20 mouse cellular contexts compared by ENCODE assay signal in genomic region chr5:134095766-134096165, GRCm38 (mm10). TPM values are rescaled to one million over a fixed set of nuclear protein-coding genes. Genes with fewer than 3 reads are reported as not detected.
DNase-seq lines count a peak whose midpoint lies in the region; ATAC-seq and TF ChIP-seq lines count a peak whose summit lies in the region.
"Had no signal": no experiment of that assay in that cellular context is flagged by ENCODE, and none has a peak within 500 bp of the region (broad histone marks: within the 10 kb centered on the region; RNA-seq: fewer than 3 reads in every experiment).

No protein-coding gene starts in this region.

- TF ChIP-seq CTCF in gastrocnemius, adult 2 months (IDR thresholded peaks at IDR 0.05), result no peak
- no peak for TF ChIP-seq CTCF in midbrain, postnatal 0 days (IDR thresholded peaks at IDR 0.05)

- H3K36me3 ChIP-seq in midbrain, embryonic 13.5 days, result no peaks in the 10 kb centered on the region
- H3K36me3 ChIP-seq in midbrain, postnatal 0 days (ENCODE audit: insufficient read depth, low read length), result no peaks in the 10 kb centered on the region
- H3K36me3 ChIP-seq: embryonic facial prominence, embryonic 10.5 days; embryonic facial prominence, embryonic 12.5 days; forebrain, embryonic 10.5 days; forebrain, embryonic 12.5 days had no signal

- DNase-seq in gastrocnemius, adult 2 months, result peak; percentile 14
- DNase-seq in gastrocnemius, postnatal 4 days (ENCODE audit: low spot score in 2 of 2), result no peak
- no peak for DNase-seq in midbrain, postnatal 0 days (ENCODE audit: low spot score)
- peak; percentile 73 for DNase-seq in fat pad, adult 2 months (ENCODE audit: extremely low read depth, low read depth, low spot score)
- DNase-seq in layer of hippocampus, postnatal 36 days, result no peak
- no peak for DNase-seq in spleen, postnatal 10 days (ENCODE audit: low spot score in 2 of 2)
- DNase-seq: adrenal gland, adult 8-10 months; adrenal gland, postnatal 36 days; cerebellum, adult 11-12 months; cerebellum, adult 2 months; cerebellum, adult 9-10 months; cerebellum, postnatal 10 days; cerebellum, postnatal 25 days had no signal

- no peak overlapping the region for H3K4me3 ChIP-seq in gastrocnemius, adult 2 months
- no peak overlapping the region for H3K4me3 ChIP-seq in midbrain, embryonic 13.5 days (replicated peaks)
- H3K4me3 ChIP-seq in midbrain, postnatal 0 days (ENCODE audit: low read depth, low read length), result no peak overlapping the region
- H3K4me3 ChIP-seq: embryonic facial prominence, embryonic 10.5 days; embryonic facial prominence, embryonic 12.5 days; forebrain, embryonic 10.5 days; forebrain, embryonic 12.5 days had no signal

- intact Hi-C loops in gastrocnemius, adult 2 months (cut with DNase I), result no loop called here

- H3K27me3 ChIP-seq in midbrain, embryonic 13.5 days, result no peaks in the 10 kb centered on the region
- no peaks in the 10 kb centered on the region for H3K27me3 ChIP-seq in midbrain, postnatal 0 days (ENCODE audit: insufficient read depth, low read length)
- H3K27me3 ChIP-seq: embryonic facial prominence, embryonic 12.5 days; forebrain, embryonic 12.5 days had no signal

- no peak overlapping the region for H3K9ac ChIP-seq in midbrain, embryonic 13.5 days (replicated peaks)
- H3K9ac ChIP-seq in midbrain, postnatal 0 days (replicated peaks; ENCODE audit: low read length, poor library complexity, severe bottlenecking), result no peak overlapping the region
- H3K9ac ChIP-seq: embryonic facial prominence, embryonic 12.5 days; forebrain, embryonic 12.5 days had no signal

- no peak overlapping the region for H3K4me2 ChIP-seq in midbrain, embryonic 13.5 days (replicated peaks)
- H3K4me2 ChIP-seq in midbrain, postnatal 0 days (ENCODE audit: low read depth, low read length, poor library complexity, severe bottlenecking), result no peak overlapping the region
- H3K4me2 ChIP-seq: embryonic facial prominence, embryonic 12.5 days; forebrain, embryonic 12.5 days had no signal

- no peak for ATAC-seq in midbrain, embryonic 13.5 days
- no peak for ATAC-seq in midbrain, postnatal 0 days (ENCODE audit: low FRiP score)
- ATAC-seq: forebrain, embryonic 14.5 days; forebrain, embryonic 16.5 days had no signal

- 0 out of 2 replicates have a peak, but pooled peaks cover 4% of the 10 kb centered on the region for H3K9me3 ChIP-seq in midbrain, embryonic 13.5 days
- H3K9me3 ChIP-seq in midbrain, postnatal 0 days (ENCODE audit: low read length), result no peaks in the 10 kb centered on the region
- H3K9me3 ChIP-seq: embryonic facial prominence, embryonic 12.5 days; forebrain, embryonic 12.5 days had no signal

- WGBS in midbrain, embryonic 13.5 days, result 85% methylated on average over 2 of the region's 2 CpGs
- 75% methylated on average over 2 of the region's 2 CpGs for WGBS in midbrain, postnatal 0 days

- H3K27ac ChIP-seq in gastrocnemius, adult 2 months, result no peak overlapping the region
- H3K27ac ChIP-seq in midbrain, embryonic 13.5 days, result peak overlapping the region; percentile 27; the same call in 1 of the 2 replicates
- H3K27ac ChIP-seq in midbrain, postnatal 0 days (ENCODE audit: low read depth, low read length), result no peak overlapping the region
- H3K27ac ChIP-seq: embryonic facial prominence, embryonic 10.5 days; embryonic facial prominence, embryonic 12.5 days; forebrain, embryonic 10.5 days; forebrain, embryonic 12.5 days had no signal

- H3K4me1 ChIP-seq in midbrain, embryonic 13.5 days (replicated peaks), result peaks cover 16% of the 10 kb centered on the region
- no peaks in the 10 kb centered on the region for H3K4me1 ChIP-seq in midbrain, postnatal 0 days (ENCODE audit: insufficient read depth, low read length)

RNA-seq across cellular contexts. Expression of gene Castor2, which starts 3.7 kb away (rescaled TPM):
- 10 to 100 TPM; 34.8 to 47.1 TPM for total RNA-seq in gastrocnemius, adult 2 months (2021)
- total RNA-seq in gastrocnemius, postnatal 4 days (2021), result 100 to 1,000 TPM in 1 of 2 experiments, 10 to 100 TPM in 1; 92.5 to 118 TPM
- 25.8 and 27.2 TPM in 2 replicates for polyA plus RNA-seq in midbrain, embryonic 13.5 days (2015; fragmentation: Nextera tagmentation; extraction: Ambion mirVana)
- total RNA-seq in midbrain, postnatal 0 days (2014; rRNA removed), result 32.3 and 33.6 TPM in 2 replicates
- 27.0 and 27.6 TPM in 2 replicates for polyA plus RNA-seq in midbrain, postnatal 0 days (2015; fragmentation: Nextera tagmentation; extraction: Ambion mirVana)
- 10 to 100 TPM; 71.5 to 79.3 TPM for total RNA-seq in layer of hippocampus, postnatal 36 days (2021)

Comparison
In these comparisons a context has a peak if more than half of its experiments do, and no peak if none do; other contexts are left out.
1. DNase-seq: peak in gastrocnemius, adult 2 months (single experiment) and fat pad, adult 2 months (single experiment); none in gastrocnemius, postnatal 4 days (0 of 2), midbrain, postnatal 0 days (single experiment), layer of hippocampus, postnatal 36 days (0 of 2) and spleen, postnatal 10 days (0 of 2).